Mouse (Mus musculus) heart, adult 9 months (tissue): ENCODE data around the gene Ffar4.
A peak's percentile ranks its signal among the peaks of the same experiment; 100 is the strongest.

Source experiments
- DNase-seq, 2 experiments: peaks; one replicate each; pipeline ENCODE4 v3.0.0; 2022; ENCODE audit warnings: low spot score in 2 of 2

Ffar4 gene

DNA sequence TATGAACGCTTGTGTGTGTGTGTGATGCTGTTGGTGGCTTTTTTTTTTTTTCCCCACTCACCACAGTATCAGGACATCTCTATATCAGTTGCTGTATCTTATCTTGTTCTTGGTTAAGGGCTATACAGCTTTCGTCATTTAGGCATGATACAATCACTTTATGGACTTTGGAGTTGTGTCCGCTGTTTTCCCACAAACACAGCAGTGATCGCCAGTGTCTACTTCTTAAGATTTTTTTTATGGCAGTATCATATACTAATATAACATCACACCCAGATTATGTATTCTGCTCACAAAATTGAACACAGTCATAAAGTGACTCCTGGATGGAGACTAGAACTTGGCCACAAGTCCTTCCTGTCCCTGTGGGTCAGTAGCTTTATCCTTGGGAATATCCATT, 11.0 kb downstream of the Ffar4 start:
- DNase-seq = no peak

DNA sequence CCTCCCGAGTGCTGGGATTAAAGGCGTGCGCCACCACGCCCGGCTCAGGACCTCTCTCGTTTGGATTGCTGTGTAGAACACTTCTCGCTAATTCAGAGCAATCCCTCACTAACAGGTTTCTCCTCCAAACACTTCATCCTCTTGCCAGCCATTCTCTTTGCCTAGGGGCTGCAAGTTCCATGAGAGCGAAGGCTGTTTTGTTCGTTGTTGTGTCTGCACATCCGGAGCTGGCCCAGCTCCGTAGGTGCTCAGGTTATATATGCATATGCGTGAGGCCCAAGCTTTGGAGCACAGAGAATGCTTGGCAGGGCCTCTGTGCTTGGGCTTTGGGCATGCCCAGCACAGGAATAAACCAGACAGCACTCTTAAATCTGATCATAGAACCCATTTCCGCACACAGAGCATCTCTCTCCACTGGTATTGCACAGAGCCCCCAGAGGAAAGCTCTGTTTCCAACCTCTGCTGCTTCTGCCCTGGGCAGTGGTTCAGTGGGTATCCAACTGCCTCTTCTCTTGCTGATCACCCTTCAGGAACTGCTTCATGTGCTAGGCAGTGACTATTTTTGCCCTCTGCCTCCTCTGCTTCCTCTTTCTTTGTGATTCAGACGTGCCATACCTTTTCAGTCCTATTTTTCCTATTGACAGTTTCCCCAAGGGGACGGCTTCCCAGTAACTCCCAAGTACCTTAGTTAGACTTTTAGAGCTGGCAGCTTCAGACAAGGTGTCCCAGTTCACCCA, 12.8 kb downstream of the Ffar4 start:
- no peak for DNase-seq

DNA sequence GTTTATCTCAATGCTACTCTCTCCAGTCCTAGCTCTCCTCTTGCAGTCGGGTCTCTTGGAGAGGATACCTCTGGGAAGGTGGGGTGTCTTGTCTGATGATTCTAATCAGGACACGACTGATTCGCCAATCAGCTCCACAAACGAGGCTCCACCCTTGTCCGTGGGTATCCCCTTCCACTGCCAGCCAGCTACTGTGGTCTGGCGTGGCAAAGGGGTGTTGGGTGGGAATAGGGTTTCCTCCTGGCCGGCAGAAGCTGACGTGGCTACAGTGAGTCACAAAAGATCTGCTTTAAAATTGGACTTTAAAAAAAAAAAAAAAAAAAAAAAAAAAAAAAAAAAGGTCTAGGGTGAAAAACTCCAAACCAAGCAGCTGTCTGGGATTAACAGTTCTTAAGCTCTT, 14.2 kb downstream of the Ffar4 start:
- no peak for DNase-seq

DNA sequence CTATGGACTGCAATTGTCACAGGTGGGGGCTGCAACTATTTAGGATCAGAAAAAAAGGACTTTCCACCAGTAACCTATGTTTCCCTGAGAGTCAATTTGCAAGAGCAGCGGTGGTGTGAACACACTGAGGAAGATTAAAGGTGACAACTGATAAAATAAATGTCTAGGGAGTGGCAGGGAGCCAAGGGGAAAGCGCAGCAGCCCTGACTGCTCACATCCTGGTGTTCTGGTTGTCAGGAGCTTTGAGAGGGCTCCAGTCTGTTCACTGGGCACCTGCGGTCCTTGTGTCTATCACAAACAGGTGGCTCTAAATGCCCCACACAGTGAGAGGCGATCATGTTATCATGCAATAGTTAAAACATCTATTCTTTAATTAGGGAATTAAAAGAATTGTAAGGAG, 15.7 kb downstream of the Ffar4 start:
- DNase-seq = no peak

DNA sequence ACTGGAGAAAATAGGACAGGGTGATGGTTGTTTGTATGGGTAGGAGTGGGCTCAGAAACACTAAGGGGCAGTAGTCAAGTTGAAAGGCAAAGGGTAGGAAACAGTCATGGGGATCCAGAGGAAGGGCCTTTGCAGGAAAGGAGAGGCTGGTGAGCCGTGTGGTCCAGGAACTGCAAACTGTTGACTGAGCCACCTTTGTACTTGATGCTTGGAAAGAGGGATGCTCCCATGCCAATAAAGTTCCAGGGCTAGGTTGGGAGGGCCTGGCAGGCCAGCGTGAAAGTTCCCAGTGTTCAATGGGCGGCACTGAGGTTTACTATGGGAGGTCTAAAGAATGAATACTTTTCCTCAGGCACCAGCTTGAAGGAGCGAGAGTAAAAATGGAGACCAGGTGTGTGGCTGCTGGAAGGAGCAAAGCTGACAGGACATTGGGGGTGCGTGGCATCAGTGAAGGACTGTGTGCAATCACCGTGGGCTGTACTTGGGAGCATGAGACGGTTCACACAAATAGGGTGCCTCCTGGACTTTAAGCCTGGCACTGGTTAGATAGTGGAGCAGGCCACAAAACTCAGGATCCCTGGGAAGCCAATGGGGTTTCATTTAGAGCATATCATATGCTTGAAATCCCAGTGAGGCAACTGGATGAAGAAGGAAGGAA, 18.1 kb downstream of the Ffar4 start:
- no peak for DNase-seq

DNA sequence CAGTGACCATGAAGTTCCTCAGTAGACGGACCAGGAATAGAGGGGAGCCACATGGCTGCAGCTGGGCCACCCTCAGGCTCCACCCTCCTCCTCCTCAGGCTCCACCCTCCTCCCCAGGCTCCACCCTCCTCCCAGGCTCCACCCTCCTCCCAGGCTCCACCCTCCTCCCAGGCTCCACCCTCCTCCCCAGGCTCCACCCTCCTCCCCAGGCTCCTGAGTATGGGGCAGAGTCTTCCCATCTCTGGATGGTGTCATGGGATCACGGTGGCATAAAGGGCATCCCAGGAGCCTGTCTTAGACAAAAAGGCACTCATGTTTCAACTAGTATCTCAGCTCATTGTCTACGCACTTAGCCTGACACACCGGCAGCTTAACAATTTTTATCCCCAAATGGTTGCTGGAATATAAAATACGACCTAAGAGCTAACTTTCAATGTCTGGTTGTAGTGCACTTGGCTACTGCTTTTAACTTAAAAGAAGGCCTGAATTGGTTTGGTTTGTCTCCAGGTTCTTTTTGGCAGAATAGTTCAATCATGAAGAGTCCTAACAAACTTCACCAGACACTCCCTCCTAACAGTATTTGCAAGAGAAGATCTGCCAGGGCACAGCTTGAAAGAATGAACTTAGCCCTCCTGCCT, 23.4 kb downstream of the Ffar4 start:
- DNase-seq = no peak

DNA sequence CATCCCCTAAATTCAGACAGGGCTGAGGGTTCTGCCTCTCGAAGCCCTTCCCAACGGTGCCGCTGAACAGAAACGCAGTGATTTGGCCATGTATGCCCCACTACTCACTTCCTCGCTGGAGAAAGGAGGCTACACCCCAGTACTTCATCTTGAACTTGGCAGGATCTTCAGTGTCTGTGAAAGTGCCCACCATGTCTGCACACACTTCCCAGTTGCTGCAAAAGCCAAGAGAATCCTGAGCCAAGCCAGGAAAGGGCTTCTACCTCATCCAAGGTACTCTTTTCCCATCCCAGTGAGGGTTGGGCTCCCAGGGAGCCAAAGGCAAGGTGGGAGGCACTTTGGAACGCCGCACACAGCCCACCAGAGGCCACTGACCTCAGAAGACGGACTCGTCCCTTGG, 27.1 kb downstream of the Ffar4 start:
- no peak for DNase-seq

DNA sequence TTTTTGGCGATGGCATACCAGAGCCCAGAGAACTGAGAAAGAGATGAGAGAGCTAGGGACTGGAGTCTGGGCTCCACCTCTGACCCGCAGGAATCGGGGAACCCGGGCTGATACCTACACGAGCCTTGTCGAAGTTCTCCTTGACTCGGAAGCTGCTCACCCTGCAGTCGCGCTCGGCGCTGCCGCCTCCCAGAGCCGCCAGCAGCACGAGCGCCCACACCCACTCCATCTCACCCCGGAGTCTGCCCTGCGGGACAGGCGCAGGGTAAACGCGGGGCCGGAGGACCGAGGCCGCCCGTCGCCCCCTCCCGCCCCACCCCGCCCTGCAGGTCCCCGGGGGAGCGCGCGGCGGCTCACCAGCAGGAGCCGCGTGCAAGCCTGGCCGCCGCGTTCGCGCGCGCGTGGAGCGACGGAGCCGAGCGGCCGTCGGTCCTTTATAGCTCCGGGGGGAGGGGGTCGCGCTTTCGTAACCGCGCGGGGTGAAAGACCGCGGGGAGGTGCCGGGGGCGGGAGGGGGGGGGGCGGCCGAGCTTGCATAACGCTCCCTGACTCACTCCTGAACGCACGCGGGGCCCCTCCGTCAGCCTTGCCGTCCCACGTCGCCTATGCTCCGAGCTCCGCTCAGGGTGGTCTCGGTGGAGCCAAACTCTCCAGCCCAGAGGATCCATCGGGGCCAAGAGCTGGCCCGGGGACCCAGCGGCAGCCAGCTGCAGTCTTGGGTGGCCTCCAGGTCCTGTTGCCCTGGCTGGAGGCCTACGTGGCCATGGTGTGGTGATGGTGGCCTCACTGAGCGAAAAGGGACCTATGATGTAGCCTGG, 27.7 kb downstream of the Ffar4 start:
- peak; percentile 15 to 19 for DNase-seq

DNA sequence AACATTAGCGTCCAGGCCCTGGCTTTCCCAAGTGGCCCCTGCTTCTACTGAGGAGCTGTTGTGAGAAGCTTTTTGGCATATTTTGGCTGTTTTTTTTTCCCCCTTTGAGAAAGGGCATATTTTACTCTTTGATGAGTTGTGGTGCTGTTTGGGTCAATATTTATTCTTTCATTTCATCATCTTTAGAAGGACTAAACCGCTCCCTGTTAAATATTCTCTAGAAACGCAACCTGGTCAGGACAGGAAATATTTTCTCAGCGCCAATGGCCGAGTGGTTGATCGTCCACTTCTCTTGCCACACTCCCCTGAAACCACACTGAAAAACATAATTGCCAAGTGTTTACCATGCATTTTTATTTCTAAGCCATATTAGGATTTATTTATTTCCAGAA, 28.3 kb downstream of the Ffar4 start, which contains the start of gene Rbp4:
TSS of gene Rbp4 (minus strand) at position 63 of the 392 bp plus-strand sequence.
- no peak for DNase-seq

DNA sequence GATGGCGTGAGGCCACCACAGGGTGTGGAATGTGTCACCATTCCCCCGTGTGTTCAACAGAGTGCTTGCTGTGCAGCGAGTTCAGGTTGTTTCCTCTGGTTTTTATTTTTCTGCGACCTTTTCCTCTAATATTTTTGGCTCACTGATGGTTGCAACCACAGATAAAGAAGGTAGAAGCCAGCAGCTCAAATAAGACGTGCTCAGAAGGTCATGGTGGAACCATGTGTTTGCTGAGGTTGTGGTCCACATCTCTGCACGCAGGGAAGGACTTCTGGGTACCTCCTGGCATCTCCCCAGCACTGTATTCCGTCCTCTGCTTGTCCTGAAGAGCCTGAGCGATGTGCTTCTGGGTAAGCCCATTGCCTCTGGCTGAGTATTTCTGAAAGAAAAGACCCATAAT, 29.8 kb downstream of the Ffar4 start:
- no peak for DNase-seq

DNA sequence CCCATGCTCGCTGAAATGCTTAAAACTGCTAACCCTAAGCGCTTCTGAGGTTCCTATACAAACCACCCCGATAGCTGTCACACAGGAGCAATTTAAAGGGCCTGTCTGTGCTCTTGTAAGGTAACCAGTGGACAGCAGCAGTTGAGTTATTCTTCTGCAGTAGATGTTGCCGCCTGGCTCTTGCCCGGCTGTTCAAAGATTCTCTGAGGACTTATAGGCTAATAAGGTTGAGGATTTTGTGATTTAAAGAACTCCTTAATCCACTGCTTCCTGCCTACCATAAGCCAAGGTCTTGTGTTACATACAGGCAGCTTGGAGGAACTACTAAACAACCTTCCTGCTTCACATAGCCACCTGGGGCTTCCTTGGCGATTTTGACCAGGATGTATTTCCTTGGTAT, 35.6 kb downstream of the Ffar4 start, which contains the start of gene Pde6c:
TSS of gene Pde6c (plus strand) at position 301 of the 400 bp plus-strand sequence.
- no peak for DNase-seq

DNA sequence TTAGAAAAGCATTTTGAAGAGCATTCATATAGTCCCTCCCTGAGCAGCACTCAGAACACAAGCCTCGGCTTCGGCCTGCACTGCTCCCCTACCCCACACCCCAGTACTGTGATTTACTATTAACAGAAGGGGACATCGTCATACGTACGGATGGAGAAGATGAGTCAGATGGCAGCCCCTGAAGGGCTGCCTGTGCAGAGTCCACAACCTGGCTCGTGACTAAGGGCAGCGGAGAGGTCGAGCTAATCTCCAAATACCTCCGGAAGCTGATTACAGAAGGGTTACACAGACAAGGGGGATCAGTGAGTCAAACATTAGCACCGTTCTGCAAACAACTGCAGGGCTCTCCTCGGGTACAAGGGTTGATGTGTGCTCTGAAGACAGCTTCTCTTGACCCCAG, 37.1 kb downstream of the Ffar4 start:
- no peak for DNase-seq

DNA sequence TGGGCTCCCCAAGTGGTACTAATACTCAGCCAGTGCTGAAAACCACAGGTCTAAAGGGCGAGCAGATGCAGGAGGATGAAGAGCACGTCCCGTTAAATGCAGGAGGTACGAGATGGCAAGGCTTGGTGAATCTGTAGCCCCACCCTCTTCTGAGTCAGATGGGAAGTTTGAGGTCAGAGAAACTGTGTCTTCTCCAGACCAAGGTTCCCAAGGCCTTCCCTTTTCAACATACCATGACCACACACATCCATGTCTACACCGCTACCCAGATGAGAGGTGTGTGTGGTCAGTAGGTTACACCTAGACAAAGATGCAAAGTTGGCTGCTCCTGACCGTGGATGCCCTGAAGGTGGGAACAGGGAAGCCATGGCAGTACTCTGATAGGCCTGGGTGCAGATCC, 37.9 kb downstream of the Ffar4 start:
- no peak for DNase-seq

DNA sequence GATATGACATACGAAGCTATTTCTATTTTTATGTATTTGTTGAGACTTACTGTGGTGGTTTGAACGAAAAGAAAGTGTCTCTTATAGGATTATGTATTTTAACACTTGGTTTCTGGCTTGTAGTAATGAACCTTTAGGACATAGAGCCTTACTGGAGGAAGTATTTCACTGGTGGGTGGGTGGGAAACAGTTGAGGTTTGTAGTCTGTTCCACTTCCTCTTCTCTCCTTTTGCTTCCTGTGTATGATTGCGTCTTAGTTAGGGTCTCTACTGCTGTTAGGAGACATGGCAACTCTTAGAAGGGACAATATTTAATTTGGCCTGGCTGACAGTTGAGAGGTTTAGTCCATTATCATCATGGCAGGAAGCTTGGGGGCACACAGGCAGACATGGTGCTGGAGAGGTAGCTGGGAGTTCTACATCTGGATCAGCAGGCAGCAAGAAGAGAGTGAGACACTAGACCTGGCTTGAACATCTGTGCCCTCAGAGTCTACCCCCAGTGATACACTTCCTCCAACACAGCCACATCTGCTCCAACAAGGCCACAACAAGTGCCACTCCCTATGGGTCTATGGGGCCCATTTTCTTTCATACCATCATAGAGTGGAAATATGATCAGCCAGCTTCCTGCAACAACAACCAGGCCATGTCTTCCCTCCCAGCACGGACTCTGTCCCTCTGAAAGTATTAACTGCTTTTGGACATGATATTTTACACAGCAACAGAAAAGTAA, 46.8 kb downstream of the Ffar4 start:
- DNase-seq = no peak

DNA sequence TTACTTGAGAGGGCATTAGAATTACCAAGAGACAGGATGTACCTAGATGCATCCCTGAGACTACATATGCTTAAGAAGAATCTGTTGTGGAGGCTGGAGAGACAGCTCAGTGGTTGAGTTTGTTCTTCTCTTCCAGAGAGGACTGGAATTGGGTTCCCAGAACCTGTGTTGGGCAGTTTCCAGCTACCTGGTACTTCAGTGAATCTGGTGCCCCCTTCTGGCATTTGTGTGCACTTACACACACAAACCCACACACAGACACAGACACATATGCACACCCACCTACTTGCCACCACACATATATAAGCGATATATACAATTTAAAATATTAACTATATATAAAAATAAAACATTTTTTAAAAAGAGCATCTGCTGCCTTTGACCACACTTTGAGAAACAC, 59.4 kb downstream of the Ffar4 start:
- DNase-seq = no peak

DNA sequence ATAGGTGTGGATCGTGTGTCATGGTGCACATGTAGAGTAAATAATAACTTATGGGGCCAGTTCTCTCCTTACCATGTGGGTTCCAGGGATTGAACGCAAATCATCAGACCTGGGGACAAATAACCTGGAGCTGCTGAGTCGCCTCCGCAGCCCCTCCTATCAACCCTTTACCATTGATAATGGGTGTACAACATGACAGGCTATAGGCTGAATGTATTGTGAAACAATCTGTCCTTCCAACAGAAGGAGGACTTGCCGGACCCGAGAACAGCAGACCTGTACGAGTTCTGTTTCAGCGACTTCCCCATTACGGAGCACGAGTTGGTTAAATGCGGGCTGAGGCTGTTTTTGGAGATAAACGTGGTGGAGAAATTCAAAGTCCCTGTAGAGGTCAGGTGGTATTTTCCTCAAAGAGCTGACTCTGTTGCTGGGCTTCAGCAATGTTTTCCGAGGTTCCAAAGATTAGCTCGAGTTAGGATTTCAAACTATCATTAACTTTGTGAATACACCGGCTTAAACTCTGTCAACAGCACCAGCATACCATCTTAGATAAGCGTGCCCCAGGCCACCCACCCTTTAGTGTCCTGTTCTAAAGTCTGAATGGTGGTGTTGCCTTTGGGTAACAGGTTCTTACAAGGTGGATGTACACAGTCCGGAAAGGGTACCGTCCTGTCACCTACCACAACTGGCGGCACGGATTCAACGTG, 64.9 kb downstream of the Ffar4 start:
- no peak for DNase-seq
